Mouse (Mus musculus) liver, adult 10 weeks (tissue): ENCODE results near the gene Irak4. TPM values are rescaled to one million over a fixed set of nuclear protein-coding genes. Genes with fewer than 3 reads are reported as not detected.

ENCODE experiments used
- polyA plus RNA-seq: library from polyadenylated mRNA; stranded (reverse); fragments of 350-450 nt; fragmentation: Illumina TruSeq; extraction: RNeasy Lipid Tissue Mini Kit (QIAGEN cat#74804); gene quantifications from one replicate; pipeline ENCODE4 v1.2.3, GENCODE M21; 2014; ENCODE audit warnings: low read depth, low replicate concordance

Irak4 gene
- polyA plus RNA-seq: 5.5 TPM

DNA sequence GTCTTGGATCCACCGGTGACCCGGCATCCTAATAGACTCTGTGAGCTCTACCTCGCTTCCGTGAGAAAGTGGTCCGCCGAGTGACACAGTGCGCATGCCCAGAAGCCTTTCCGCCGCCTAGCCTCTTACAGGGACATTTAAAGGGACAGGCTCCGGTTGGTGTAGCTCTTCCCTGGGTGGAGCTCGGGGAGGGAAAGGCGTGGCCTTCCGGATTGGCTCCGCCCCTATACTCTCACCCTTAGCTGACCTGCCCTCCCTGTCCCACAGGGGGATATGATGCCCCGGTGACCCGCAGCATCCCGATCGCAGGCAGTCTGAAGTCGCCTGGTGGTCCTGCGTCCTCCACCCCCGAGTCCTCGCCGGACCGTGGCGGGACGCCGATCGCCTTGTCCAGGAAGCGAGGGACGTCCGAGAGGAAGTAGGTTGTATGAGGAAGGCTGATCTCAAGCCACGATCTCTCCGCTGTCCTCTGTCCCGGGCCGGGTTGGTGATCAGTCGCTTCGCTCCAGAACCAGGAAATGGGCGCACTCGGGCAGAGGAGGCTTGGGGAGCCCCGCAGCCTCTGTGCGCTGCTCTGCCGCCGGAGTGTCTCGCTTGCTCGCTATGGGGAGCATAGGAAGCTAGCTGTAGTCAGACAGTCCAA is at the start of gene Irak4, which contains the start of gene Pus7l:
TSS of gene Irak4 (plus strand) at position 235 of the 643 bp plus-strand sequence.
TSS of gene Pus7l (minus strand) at position 139 of the 643 bp plus-strand sequence.

DNA sequence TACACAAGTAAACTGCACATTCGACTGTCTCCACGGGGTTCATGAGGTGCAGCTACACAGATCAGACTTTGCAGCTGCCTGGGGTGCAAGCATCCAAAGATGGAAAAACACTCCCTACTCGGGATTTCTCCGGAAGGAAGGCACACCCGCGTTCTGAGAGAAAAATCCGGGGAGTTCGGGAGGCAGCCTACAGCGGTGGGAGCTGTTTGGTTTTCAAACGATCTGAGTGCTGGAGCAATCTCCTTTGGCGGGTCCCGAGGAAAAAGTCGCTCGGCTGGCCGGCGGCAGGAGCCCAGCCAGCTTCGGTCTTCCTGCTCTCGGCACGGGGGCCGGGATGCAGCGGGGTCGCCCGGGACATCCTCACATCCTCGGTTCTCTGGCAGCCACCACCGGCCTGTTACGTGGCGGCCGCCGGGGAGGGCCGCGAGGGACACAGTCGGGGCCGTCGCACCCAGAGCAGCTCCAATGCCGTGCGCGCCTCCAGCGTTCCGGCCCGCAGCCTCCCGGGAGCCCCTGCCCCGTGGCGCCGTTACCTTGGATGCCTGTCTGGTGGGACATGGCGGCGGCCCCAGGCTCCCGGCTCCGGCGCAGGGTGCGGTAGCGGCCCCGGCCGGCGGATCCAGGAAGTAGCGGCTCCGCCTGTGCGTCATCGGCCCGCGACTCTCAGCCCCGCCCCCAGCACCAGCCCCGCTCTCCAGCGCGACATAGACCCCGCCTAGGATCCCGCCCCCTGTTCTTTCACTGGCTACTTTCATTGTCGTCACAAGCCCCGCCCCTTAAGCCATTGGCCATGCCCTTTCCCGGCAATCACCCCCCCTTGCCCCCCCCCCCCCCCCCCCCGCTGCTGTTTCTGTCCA is 46.0 kb downstream of the Irak4 start, which contains the start of gene Twf1:
TSS of gene Twf1 (minus strand) at position 671 of the 857 bp plus-strand sequence.

DNA sequence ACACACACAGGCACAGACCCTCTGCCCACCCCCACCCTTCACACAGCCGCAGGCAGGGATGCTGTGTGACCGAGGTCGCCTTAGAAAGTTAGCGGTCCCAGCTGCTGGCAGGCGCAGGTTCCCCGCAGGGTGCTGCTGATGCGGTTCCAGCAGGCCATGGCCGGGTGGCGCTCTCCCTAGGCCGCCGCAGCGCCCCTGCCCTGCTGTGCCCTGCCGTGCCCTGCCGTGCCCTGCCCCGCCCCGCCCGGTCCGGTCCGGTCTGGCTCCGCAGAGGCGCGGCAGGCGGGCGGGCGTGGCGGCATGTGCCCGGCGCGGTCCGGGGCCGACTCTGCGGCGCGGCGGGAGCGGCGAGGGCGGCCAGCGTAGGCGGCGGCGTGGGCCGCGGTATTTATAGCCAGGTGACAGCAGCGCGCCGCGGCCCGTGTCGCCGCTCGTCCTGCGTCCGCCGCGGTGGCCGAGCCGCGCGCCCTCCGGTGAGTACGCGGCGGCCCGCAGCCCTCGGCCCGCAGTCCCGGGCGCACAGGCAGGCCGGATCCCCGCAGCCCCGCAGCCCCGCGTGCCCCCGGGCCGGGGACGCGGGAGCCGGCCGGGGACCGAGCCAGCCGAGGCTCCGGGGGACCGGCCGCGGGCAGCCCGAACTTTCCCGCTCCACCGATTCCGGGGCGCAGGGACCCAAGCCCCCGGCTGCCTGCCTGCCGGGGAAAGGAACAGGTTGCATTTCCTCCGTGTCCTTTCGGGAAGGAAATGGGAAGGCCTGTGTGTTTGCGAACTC is 85.6 kb downstream of the Irak4 start, which contains the start of gene Tmem117:
TSS of gene Tmem117 (plus strand) at position 403 of the 772 bp plus-strand sequence.

Other genes starting within 250 kb of the Irak4 start
- gene Adamts20, start 78.2 kb upstream of the Irak4 start, polyA plus RNA-seq: not detected
- gene Pus7l, start 96 bp upstream of the Irak4 start, polyA plus RNA-seq: 1.3 TPM
- 58.2 TPM for gene Twf1, start 46.2 kb downstream of the Irak4 start, polyA plus RNA-seq
- gene Tmem117, start 85.6 kb downstream of the Irak4 start, polyA plus RNA-seq: 0.19 TPM